Mouse (Mus musculus): ENCODE measurements around the gene Gtf3c5.
A peak's percentile ranks its signal among the peaks of the same experiment; 100 is the strongest.

Gene Gtf3c5

GRCm38 (mm10) chr2:28569903-28570302 is 13.6 kb downstream of the Gtf3c5 start:
- no peak for DNase-seq (ENCODE audit: low spot score)

DNA sequence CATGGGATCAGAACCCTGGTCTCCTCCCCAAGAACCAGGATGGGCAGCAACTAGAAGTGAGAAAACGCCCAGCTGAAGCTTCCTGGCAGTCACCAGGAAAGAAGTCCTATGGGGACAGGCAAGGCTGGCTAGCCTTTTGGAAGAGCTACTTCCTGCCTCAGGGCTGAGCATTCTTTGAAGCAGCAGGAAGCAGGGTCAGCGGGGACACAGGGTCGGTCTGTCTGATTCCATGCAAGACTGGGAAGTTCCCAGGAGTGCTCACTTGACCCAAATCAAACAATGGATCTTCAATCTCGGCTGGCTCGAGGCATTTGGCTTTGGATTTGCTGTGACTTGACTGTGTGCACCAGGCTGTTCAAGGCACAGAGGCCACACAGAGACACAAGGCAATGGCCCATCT is 17.0 kb downstream of the Gtf3c5 start:
- DNase-seq (ENCODE audit: low spot score), result no peak

DNA sequence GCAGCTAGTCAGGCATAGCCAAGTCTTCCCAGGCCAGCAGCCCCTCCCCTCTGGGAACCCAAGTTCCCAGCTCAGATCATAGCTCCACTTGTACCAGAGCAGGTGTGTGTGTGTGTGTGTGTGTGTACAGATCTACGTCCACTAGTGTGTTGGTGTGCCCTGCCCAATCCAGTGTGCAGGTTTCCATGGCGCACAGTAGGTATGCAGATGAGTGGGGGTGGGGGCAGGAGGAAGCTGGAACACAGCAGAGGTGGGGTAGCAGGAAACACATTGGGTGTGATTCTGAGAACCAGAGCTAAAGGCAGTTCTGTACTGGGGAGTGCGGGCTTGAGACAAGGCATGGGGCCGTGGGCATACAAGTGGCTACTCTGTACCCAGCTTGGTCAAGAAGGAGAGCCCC is 19.2 kb downstream of the Gtf3c5 start:
- no peak for DNase-seq (ENCODE audit: low spot score)

- no peak for DNase-seq (ENCODE audit: low spot score)
These were observed 19.7 kb downstream of the Gtf3c5 start for GRCm38 (mm10) chr2:28563830-28564229.

DNA sequence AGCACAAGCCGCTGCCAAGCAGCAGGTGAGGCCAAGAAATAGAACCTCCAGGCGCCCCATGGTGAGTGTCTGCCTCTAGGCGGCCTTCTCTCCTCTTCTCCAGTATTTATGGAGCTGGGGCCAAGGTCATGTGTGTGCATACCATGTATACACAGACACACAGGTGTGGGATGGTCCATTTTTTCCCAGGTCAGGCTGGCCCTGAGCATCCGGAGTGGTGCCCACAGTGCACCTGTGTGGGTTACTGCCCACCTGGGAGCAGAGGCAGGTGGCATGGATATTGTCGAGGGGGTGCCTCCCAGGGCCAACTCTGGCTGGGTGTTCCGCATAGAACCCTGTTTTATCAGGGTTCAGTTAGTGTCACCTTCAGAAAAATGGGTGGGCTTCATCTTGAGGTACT is 20.2 kb downstream of the Gtf3c5 start, which contains the start of gene Cel:
Gene Cel, minus strand, starts transcription at position 101 of the 400 bp plus-strand sequence.
- no peak for DNase-seq (ENCODE audit: low spot score)

DNA sequence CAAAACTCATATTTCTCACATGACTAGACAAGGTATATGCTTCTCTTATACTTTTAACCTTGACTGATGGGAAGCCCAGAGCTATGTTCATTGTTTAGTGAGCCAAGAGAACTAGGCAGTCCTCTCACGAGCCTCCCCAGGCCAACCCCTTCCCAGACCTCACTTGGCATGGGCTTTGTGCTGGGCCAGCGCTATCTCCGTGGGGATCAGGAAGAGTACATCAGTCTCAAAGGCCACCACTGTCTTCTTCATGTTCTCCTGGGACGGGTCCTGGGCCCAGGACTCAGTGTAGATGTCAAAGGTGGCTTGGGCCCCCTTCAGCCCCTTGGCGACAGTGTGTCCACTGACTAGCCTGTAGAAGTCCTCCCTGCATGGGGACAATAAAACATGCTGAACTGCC is 26.1 kb downstream of the Gtf3c5 start:
- DNase-seq (ENCODE audit: low spot score), result no peak

- no peak for DNase-seq (ENCODE audit: low spot score)
These were observed 31.2 kb downstream of the Gtf3c5 start for GRCm38 (mm10) chr2:28552301-28552700.

- no peak for DNase-seq (ENCODE audit: low spot score)
These were observed 34.4 kb downstream of the Gtf3c5 start for GRCm38 (mm10) chr2:28549157-28549556.

DNA sequence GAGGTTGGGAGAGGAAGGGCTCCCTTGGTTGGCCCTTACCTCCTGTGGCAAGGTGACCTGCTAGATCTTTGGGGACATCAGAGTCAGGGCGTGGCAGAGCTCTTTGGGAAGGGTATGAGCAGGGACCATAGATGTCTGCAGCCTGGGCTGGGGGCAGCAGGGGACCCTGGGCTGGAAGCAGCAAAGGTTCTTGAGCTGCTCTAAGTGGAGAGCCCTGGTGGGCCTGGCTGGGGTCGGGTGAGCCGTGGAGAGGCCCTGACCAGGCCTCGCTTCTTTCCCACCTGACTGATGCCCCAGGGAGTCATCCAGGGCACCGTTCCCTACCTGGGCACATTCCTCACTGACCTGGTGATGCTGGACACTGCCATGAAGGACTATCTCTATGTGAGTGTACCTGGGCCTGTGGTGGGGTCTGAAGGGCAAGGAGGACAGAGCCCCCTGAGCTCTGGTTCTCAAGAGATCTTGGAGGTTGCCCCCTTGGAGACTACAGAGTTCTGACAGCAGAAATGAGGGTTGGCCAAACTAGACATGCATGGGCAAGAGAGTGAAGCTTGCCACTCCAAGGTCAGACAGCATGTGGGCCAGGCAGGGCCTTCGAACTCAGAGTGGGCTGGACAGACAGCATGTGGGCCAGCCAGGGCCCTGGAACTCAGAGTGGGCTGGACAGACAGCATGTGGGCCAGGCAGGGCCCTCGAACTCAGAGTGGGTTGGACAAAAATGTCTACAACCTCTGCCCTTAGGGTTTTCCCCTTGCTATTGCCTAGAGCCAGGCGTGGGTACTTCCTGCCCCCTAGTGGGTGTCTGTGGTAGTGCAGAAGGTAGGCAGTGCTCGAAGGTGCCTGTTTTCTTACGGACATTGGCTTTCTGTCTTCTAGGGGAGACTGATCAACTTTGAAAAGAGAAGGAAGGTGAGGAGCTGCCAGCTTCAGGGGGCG is 36.0 kb downstream of the Gtf3c5 start:
- DNase-seq (ENCODE audit: low spot score), result peak; percentile 81

DNA sequence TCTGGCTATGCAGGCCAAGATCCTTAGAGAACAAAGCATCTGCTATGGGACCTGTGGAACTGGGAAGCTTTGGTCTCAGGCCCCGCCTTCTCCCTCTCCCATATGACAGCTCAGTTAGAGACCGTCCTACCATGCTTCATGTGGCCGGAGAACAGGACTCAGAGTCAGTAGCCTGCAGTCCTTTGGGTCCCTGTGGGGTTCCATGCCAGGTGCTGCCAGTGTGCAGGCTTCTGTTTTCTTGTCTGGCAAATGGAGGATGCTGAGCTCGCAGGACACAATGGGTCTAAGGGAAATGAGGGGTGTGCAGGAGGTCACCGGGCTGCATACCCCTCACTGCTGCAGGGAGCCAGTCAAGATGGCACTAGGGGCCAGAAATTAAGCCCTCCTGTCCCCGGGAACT is 37.0 kb downstream of the Gtf3c5 start:
- DNase-seq (ENCODE audit: low spot score), result no peak

GRCm38 (mm10) chr2:28545976-28546375 is 37.6 kb downstream of the Gtf3c5 start:
- DNase-seq (ENCODE audit: low spot score), result no peak

DNA sequence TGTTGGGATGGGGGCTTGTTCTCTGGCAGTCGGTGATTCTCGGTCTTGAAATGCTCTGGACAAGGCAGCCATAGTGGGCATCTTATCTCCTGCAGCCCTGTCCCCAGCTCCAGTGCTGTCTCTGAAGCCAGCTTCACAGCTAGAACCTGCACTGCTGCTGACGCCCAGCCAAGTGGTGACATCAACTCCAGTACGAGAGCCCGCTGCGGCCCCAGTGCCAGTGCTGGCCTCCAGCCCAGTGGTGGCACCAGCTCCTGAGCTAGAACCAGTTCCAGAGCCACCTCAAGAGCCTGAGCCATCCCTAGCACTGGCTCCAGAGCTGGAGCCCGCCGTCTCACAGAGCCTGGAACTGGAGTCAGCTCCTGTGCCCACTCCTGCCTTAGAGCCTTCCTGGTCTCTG is 39.7 kb downstream of the Gtf3c5 start:
- no peak for DNase-seq (ENCODE audit: low spot score)

GRCm38 (mm10) chr2:28540587-28541227 is 42.8 kb downstream of the Gtf3c5 start:
- no peak for DNase-seq (ENCODE audit: low spot score)

DNA sequence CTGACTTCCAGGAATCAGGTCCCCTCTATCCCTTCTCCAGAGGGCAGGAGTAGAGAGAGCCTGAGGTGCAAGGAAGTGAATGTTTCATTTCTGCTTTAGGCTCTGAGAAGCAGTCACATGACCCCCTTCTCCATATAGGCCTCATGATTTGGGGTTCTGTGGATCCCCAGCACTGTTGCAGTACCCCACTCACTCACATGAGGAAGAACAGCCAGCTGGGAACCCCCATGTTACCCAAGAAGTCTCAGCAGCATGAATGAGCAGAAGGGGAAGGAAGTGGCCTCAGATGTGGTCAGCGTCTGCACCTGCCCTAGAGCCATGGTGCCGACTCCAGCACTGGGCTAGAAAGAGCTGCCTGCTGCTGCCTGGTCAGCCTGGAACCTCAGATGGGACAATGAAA is 43.6 kb downstream of the Gtf3c5 start:
- DNase-seq (ENCODE audit: low spot score), result no peak

- peak; percentile 39 for DNase-seq (ENCODE audit: low spot score)
These were observed 44.3 kb downstream of the Gtf3c5 start for GRCm38 (mm10) chr2:28539206-28539605.

DNA sequence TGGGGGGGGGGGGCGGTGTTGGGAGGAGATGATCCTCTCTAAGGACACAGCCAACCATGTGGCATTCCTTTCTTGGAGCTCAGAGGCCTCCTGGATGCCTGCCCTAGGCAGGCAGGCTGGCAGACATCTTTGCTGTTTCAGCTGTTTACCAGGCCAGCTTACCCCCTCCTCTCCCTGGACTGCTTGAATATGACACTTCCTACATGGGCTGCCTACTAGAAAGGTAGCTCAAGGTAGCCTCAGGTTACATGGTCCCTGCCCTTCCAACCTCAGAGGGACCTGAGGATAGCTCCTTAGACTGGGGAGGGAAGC is 44.8 kb downstream of the Gtf3c5 start:
- no peak for DNase-seq (ENCODE audit: low spot score)

DNA sequence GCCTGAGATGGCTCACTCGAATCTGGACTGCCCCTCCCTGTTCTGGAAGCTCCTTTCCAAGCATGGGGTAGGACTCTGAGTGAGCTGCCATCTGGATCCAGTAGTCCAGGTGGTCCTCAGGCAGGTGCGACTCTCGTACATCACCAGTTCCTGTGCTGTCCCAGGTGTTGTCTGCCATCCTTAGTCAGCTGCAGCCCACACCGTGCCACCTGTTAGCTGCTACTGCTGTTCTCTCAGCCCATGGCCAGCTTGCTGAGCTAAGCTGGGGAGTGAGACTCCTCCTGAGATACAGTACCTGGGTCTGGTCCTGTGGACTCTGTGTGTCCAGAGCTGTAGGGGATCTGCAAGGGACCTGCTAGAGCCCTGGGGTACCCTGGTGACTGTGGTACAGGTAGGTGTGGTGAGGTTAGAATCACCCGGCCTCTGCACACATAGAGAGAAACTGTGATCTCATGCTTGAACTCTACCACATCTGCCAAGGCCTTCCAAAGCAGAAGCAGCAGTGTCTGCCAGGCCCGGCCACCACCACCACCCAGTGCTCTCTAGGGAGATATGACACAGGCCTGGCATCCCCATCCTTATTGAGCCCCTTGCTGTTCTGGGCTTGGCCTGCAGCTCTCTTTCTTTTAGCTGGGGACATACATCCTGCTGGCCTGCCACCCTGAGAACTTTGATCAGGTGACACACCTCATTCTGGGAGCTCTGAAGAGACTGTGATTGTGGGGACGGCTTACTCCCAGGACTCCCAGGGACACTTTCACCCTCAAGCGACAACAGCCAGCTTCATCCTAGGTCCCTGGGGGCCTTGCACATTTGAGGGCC is 45.3 kb downstream of the Gtf3c5 start:
- no peak for DNase-seq (ENCODE audit: low spot score)

DNA sequence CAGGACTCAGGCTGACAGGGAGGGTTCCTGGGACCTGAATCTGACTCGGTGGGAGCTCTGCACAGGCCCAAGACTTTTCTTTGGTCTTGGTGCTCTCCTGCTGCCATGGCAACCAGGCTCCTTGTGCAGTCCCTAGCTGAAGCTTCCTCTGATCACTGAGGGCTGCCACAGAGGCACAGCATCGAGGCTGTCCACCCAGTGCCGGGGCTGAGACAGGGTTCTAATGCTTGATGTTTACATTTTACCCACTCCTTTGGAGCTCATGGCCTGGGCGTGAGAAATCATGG is 46.0 kb downstream of the Gtf3c5 start:
- DNase-seq (ENCODE audit: low spot score), result no peak

GRCm38 (mm10) chr2:28536766-28537633 is 46.6 kb downstream of the Gtf3c5 start:
- DNase-seq (ENCODE audit: low spot score), result no peak

DNA sequence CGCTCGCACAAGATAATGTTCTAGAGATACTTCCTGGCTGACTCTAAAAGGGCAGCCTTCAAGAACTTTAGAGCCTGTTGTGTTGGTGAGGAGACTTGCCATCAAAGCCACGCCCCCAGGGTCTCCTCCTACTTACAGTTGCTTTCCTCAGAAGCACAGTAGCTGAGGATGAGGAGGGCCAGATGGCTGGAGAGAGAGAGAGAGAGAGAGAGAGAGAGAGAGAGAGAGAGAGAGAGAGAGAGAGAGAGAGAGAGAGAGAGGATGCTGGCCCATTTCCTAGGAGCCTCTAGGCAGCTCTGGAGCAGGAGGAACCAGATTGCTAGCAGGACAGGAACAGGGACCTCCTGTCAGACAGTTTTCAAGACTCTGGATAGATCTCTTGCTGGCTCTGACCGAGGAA is 47.4 kb downstream of the Gtf3c5 start:
- no peak for DNase-seq (ENCODE audit: low spot score)

DNA sequence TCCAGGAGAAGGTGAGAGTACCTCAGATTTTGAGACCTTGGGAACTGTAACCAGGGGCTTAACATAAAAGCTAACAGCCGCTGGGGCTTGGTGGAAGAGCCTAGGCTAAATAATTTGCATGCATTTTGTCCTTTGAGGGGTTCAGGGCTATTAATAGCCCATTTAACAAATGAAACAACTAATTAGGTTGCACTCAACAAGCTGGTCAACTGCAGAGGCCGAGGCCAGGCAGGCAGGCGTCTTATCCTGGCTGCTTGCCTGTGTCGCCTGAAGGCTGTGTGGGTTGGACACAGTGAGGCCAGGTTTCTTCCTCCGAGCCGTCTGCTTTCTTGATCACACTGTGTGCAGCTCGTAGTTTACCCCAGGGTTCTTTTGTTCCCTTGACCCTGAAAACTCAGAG is 47.9 kb downstream of the Gtf3c5 start:
- DNase-seq (ENCODE audit: low spot score), result peak; percentile 47

GRCm38 (mm10) chr2:28535263-28535540 is 48.3 kb downstream of the Gtf3c5 start:
- no peak for DNase-seq (ENCODE audit: low spot score)

All from ovary, postnatal 36 days (tissue).